Mouse (Mus musculus) G1E (cell line): ENCODE results near the gene Cd3e. TPM values are rescaled to one million over a fixed set of nuclear protein-coding genes. Genes with fewer than 3 reads are reported as not detected.
A peak's percentile ranks its signal among the peaks of the same experiment; 100 is the strongest.

Experiments
- ATAC-seq: 2 replicates; pipeline ENCODE4 v1.8.0; 2016; ENCODE audit warnings: mild to moderate bottlenecking; ENCODE audit not compliant: insufficient number of reproducible peaks, poor library complexity, low FRiP score, severe bottlenecking; ENCODE audit errors: extremely low read depth
- DNase-seq: peaks from one replicate; pipeline ENCODE4 v3.0.0; 2012; ENCODE audit warnings: low spot score
- H3K27me3 ChIP-seq: 2 replicates; pipeline ENCODE4 v1.6.1; 2012; ENCODE audit warnings: mild to moderate bottlenecking, low read length, inconsistent platforms; ENCODE audit not compliant: insufficient read depth
- H3K36me3 ChIP-seq: replicated peaks from 2 replicates; pipeline ENCODE3; 2012; ENCODE audit warnings: mild to moderate bottlenecking, inconsistent platforms
- H3K4me1 ChIP-seq: 2 replicates; pipeline ENCODE4 v1.6.1; 2012; ENCODE audit warnings: low read depth, low read length, inconsistent platforms, mixed read lengths; ENCODE audit not compliant: insufficient read depth
- H3K4me3 ChIP-seq: 2 replicates; pipeline ENCODE4 v1.5.1; 2012; ENCODE audit warnings: low read depth, mild to moderate bottlenecking, inconsistent platforms, low read length, moderate library complexity, mixed read lengths
- H3K9me3 ChIP-seq: replicated peaks from 2 replicates; pipeline ENCODE4 v1.6.1; 2012; ENCODE audit warnings: inconsistent platforms
- CTCF ChIP-seq: IDR thresholded peaks from 2 replicates; pipeline ENCODE4 v1.5.1; 2012; ENCODE audit warnings: low read depth, low read length, inconsistent platforms, mixed read lengths
- GATA1 ChIP-seq: IDR thresholded peaks from 2 replicates; pipeline ENCODE4 v1.6.1; 2012; ENCODE audit warnings: borderline replicate concordance, low read length, inconsistent platforms, mixed read lengths
- GATA2 ChIP-seq: IDR thresholded peaks from 2 replicates; pipeline ENCODE4 v1.6.1; 2012; ENCODE audit warnings: low read depth, low read length, inconsistent platforms, borderline replicate concordance
- POLR2AphosphoS5 ChIP-seq: IDR thresholded peaks from 2 replicates; pipeline ENCODE4 v1.6.1; 2012; ENCODE audit warnings: low read depth, low read length, inconsistent platforms; ENCODE audit not compliant: insufficient replicate concordance
- TAL1 ChIP-seq: conservative IDR thresholded peaks from 2 replicates; pipeline ENCODE4 v1.6.1; 2012; ENCODE audit warnings: low read depth, low read length, inconsistent platforms, mixed read lengths
- polyA plus RNA-seq: library from polyadenylated mRNA; stranded (reverse); fragments of >175 nt; gene quantifications from 2 replicates; pipeline ENCODE4 v1.2.3, GENCODE M21; 2012
- total RNA-seq, 2 experiments: library from RNA; stranded (forward) in 1 of 2; stranded (reverse) in 1 of 2; fragments of 200-1000 nt in 1 of 2; fragments of >200 nt in 1 of 2; fragmentation: Nextera tagmentation in 1 of 2; gene quantifications; 2 replicates each; pipeline ENCODE4 v1.2.3; 2014 to 2017

The Cd3e gene
- total and polyA plus RNA-seq, 3 experiments, result 0.16 TPM; not detected in 2

DNA sequence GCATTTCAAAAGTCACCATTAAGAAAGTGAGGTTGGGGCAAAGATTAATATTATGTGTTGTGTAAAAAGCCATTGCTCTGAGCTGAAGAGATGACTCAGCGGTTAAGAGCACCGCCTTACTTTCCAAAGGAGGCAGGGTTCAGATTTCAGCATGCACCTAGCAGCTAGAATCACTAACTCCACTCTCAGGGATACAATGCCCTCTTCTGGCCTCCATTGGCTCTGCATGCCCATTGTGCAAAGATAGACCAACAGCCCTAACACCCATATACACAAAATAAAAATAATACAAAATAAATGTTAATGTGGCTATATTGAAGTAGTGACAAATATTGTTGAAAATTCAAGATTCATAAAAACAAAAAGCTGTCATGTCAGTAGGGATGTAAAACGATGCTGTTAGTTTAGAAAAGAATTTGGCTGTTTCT is 42.6 kb downstream of the Cd3e start:
- Histone ChIP-seq H3K27me3 (peaks cover 7% of the 10 kb centered on the region), H3K9me3 (no peaks in the 10 kb centered on the region), H3K4me3 (no peak overlapping the region), H3K36me3 (peaks cover 17% of the 10 kb centered on the region), H3K4me1 (peaks cover 21% of the 10 kb centered on the region)
- DNase-seq (peak; percentile 54), ATAC-seq (peak; percentile 69)
- peak; percentile 57 for TF ChIP-seq CTCF
- no peak; the same call in 1 of the 2 replicates for TF ChIP-seq POLR2AphosphoS5

- no peaks in the 10 kb centered on the region for H3K9me3 ChIP-seq
- peak overlapping the region; percentile 79 for H3K4me3 ChIP-seq
- H3K36me3 ChIP-seq, result peaks cover 26% of the 10 kb centered on the region
- peaks cover 23% of the 10 kb centered on the region for H3K4me1 ChIP-seq
- DNase-seq, result no peak
- no peak for ATAC-seq
- H3K27me3 ChIP-seq, result peaks cover 7% of the 10 kb centered on the region
- no peak for TF ChIP-seq CTCF
- TF ChIP-seq POLR2AphosphoS5, result no peak
- TF ChIP-seq GATA2, result no peak
- TF ChIP-seq GATA1, result no peak
- TF ChIP-seq TAL1, result no peak
Measured at GRCm38 (mm10) chr9:44965833-44966466, 43.5 kb downstream of the Cd3e start.

DNA sequence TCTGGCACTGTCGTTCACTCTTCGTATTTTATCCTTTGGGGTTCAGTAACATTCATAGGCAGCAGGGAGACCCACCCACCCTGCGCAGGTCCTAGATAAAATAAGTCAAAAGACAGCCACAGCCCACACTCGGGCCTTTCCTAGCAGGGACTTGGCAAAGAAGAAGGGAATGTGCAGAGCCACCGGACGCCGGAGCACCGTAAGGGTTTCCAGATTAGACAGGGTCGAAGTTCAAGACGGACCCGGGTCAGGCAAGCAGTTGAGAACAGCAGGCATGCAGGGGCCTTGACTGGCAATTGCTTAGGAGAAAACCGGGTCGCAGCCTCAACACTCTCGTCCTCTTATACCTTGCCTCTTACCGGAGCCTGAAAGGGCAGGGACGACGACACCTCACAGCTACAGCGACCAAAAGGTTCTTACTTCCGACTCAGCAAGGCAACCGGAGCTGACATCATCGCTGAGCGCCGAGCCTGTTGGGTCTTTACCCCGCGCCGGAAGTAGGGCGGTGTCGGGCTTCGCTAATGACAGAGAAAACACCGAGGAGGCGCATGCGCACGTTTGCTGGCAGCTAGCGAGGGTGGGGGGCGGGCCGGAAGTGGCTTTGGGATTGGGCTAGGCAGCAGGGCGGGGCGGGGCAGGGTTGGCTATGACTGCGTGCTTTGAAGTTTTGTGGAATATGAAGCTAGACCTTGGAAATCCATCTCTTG is 44.1 kb downstream of the Cd3e start, which contains the start of gene Ube4a:
Gene Ube4a (minus strand): TSS at position 475 of the 707 bp plus-strand sequence.
- Histone ChIP-seq H3K9me3 (no peaks in the 10 kb centered on the region), H3K36me3 (peaks cover 33% of the 10 kb centered on the region), H3K4me1 (peaks cover 25% of the 10 kb centered on the region), H3K27me3 (peaks cover 3% of the 10 kb centered on the region; the same call in 1 of the 2 replicates), H3K4me3 (peak within 1 kb of the TSS; percentile 79)
- ATAC-seq (peak; percentile 81), DNase-seq (peak; percentile 85)
- no peak for TF ChIP-seq GATA1
- no peak for TF ChIP-seq POLR2AphosphoS5
- no peak for TF ChIP-seq TAL1
- no peak for TF ChIP-seq GATA2
- no peak for TF ChIP-seq CTCF

- Histone ChIP-seq H3K4me1 (no peaks in the 10 kb centered on the region), H3K36me3 (peaks cover 93% of the 10 kb centered on the region), H3K4me3 (no peak overlapping the region), H3K9me3 (no peaks in the 10 kb centered on the region), H3K27me3 (no peaks in the 10 kb centered on the region)
- no peak for ATAC-seq
- no peak for TF ChIP-seq CTCF
- TF ChIP-seq TAL1, result no peak
- no peak for TF ChIP-seq POLR2AphosphoS5
- no peak for TF ChIP-seq GATA1
- no peak for TF ChIP-seq GATA2
- DNase-seq, result no peak
Measured at GRCm38 (mm10) chr9:44954432-44954831, 55.0 kb downstream of the Cd3e start.

Other genes starting within 250 kb of the Cd3e start
- gene Arcn1, start 241.8 kb downstream of the Cd3e start, total RNA-seq (2014; fragmentation: Nextera tagmentation), result 239 and 270 TPM in 2 replicates
- gene Arcn1, start 241.8 kb downstream of the Cd3e start, total RNA-seq (2017), result 124 and 134 TPM in 2 replicates
- 14.5 and 16.7 TPM in 2 replicates for gene Arcn1, start 241.8 kb downstream of the Cd3e start, polyA plus RNA-seq
- gene Ift46, start 241.7 kb downstream of the Cd3e start, total RNA-seq (2014; fragmentation: Nextera tagmentation), result 78.2 and 90.8 TPM in 2 replicates
- gene Ift46, start 241.7 kb downstream of the Cd3e start, total RNA-seq (2017), result 32.5 and 32.8 TPM in 2 replicates
- gene Ift46, start 241.7 kb downstream of the Cd3e start, polyA plus RNA-seq, result 1.6 and 1.8 TPM in 2 replicates
- not detected in 2 replicates for gene Tmem25, start 210.3 kb downstream of the Cd3e start, total RNA-seq (2014; fragmentation: Nextera tagmentation)
- 0.27 and 0.52 TPM in 2 replicates for gene Tmem25, start 210.3 kb downstream of the Cd3e start, total RNA-seq (2017)
- 0.04 and 0.08 TPM in 2 replicates for gene Tmem25, start 210.3 kb downstream of the Cd3e start, polyA plus RNA-seq
- not detected in 2 replicates for gene Ttc36, start 206.6 kb downstream of the Cd3e start, total RNA-seq (2014; fragmentation: Nextera tagmentation)
- gene Ttc36, start 206.6 kb downstream of the Cd3e start, total RNA-seq (2017), result 0.76 TPM in 1 of 2 replicates, not detected in the other
- 0.31 and 0.38 TPM in 2 replicates for gene Ttc36, start 206.6 kb downstream of the Cd3e start, polyA plus RNA-seq
- gene Kmt2a, start 128.3 kb downstream of the Cd3e start, total RNA-seq (2014; fragmentation: Nextera tagmentation), result 143 TPM in 2 replicates
- gene Kmt2a, start 128.3 kb downstream of the Cd3e start, total RNA-seq (2017), result 5.9 and 6.3 TPM in 2 replicates
- 8.9 and 10.0 TPM in 2 replicates for gene Kmt2a, start 128.3 kb downstream of the Cd3e start, polyA plus RNA-seq
- gene Atp5l, start 88.9 kb downstream of the Cd3e start, total RNA-seq (2014; fragmentation: Nextera tagmentation), result 68.9 and 73.1 TPM in 2 replicates
- 130 and 149 TPM in 2 replicates for gene Atp5l, start 88.9 kb downstream of the Cd3e start, total RNA-seq (2017)
- 32.8 and 41.5 TPM in 2 replicates for gene Atp5l, start 88.9 kb downstream of the Cd3e start, polyA plus RNA-seq
- 79.8 and 80.2 TPM in 2 replicates for gene Ube4a, start 44.0 kb downstream of the Cd3e start, total RNA-seq (2014; fragmentation: Nextera tagmentation)
- gene Ube4a, start 44.0 kb downstream of the Cd3e start, total RNA-seq (2017), result 38.3 and 59.6 TPM in 2 replicates
- gene Ube4a, start 44.0 kb downstream of the Cd3e start, polyA plus RNA-seq, result 2.3 and 2.6 TPM in 2 replicates
- gene Cd3g, start 29.2 kb downstream of the Cd3e start, total RNA-seq (2014; fragmentation: Nextera tagmentation), result not detected in 2 replicates
- 0.22 and 0.29 TPM in 2 replicates for gene Cd3g, start 29.2 kb downstream of the Cd3e start, total RNA-seq (2017)
- gene Cd3g, start 29.2 kb downstream of the Cd3e start, polyA plus RNA-seq, result 0.10 TPM in 1 of 2 replicates, not detected in the other
- not detected in 2 replicates for gene Cd3d, start 27.8 kb downstream of the Cd3e start, total RNA-seq (2014; fragmentation: Nextera tagmentation)
- gene Cd3d, start 27.8 kb downstream of the Cd3e start, total RNA-seq (2017), result not detected in 2 replicates
- gene Cd3d, start 27.8 kb downstream of the Cd3e start, polyA plus RNA-seq, result not detected in 2 replicates
- gene Mpzl2, start 30.2 kb upstream of the Cd3e start, total RNA-seq (2014; fragmentation: Nextera tagmentation), result 0.44 and 1.4 TPM in 2 replicates
- gene Mpzl2, start 30.2 kb upstream of the Cd3e start, total RNA-seq (2017), result 0.17 TPM in 1 of 2 replicates, not detected in the other
- gene Mpzl2, start 30.2 kb upstream of the Cd3e start, polyA plus RNA-seq, result not detected in 2 replicates
- 1.2 and 2.8 TPM in 2 replicates for gene Mpzl3, start 45.6 kb upstream of the Cd3e start, total RNA-seq (2014; fragmentation: Nextera tagmentation)
- gene Mpzl3, start 45.6 kb upstream of the Cd3e start, total RNA-seq (2017), result 1.5 and 1.7 TPM in 2 replicates
- 0.04 and 0.08 TPM in 2 replicates for gene Mpzl3, start 45.6 kb upstream of the Cd3e start, polyA plus RNA-seq
- gene Jaml, start 69.6 kb upstream of the Cd3e start, total RNA-seq (2014; fragmentation: Nextera tagmentation), result not detected in 2 replicates
- not detected in 2 replicates for gene Jaml, start 69.6 kb upstream of the Cd3e start, total RNA-seq (2017)
- gene Jaml, start 69.6 kb upstream of the Cd3e start, polyA plus RNA-seq, result not detected in 2 replicates
- not detected in 2 replicates for gene Scn2b, start 108.2 kb upstream of the Cd3e start, total RNA-seq (2014; fragmentation: Nextera tagmentation)
- gene Scn2b, start 108.2 kb upstream of the Cd3e start, total RNA-seq (2017), result 0.05 and 0.06 TPM in 2 replicates
- not detected in 2 replicates for gene Scn2b, start 108.2 kb upstream of the Cd3e start, polyA plus RNA-seq
- gene Scn4b, start 128.8 kb upstream of the Cd3e start, total RNA-seq (2014; fragmentation: Nextera tagmentation), result not detected in 2 replicates
- 0.05 TPM in 1 of 2 replicates, not detected in the other for gene Scn4b, start 128.8 kb upstream of the Cd3e start, total RNA-seq (2017)
- gene Scn4b, start 128.8 kb upstream of the Cd3e start, polyA plus RNA-seq, result not detected in 2 replicates
- gene BC049352, start 172.4 kb upstream of the Cd3e start, total RNA-seq (2014; fragmentation: Nextera tagmentation), result not detected in 2 replicates
- 0.22 TPM in 1 of 2 replicates, not detected in the other for gene BC049352, start 172.4 kb upstream of the Cd3e start, total RNA-seq (2017)
- gene BC049352, start 172.4 kb upstream of the Cd3e start, polyA plus RNA-seq, result not detected in 2 replicates
- not detected in 2 replicates for gene Tmprss4, start 194.5 kb upstream of the Cd3e start, total RNA-seq (2014; fragmentation: Nextera tagmentation)
- 0.11 TPM in 1 of 2 replicates, not detected in the other for gene Tmprss4, start 194.5 kb upstream of the Cd3e start, total RNA-seq (2017)
- gene Tmprss4, start 194.5 kb upstream of the Cd3e start, polyA plus RNA-seq, result not detected in 2 replicates